Mouse (Mus musculus): ENCODE measurements around the gene Rab4a.

GRCm38 (mm10) chr8:123866971-123867370 is 61.2 kb downstream of the Rab4a start:
- TF ChIP-seq EP300 (IDR thresholded peaks at IDR 0.05; ENCODE audit: insufficient read depth, low read depth, low read length) = no peak
- no peak for TF ChIP-seq POLR2A (IDR thresholded peaks at IDR 0.05; ENCODE audit: insufficient read depth, low read depth, low read length)
- TF ChIP-seq CTCF (IDR thresholded peaks at IDR 0.05) = no peak
